In genomic region chr17:57030931-57031660, GRCm38 (mm10) we compare ENCODE assay signal across 8 mouse cellular contexts. TPM values are rescaled to one million over a fixed set of nuclear protein-coding genes. Genes with fewer than 3 reads are reported as not detected.
DNase-seq lines count a peak whose midpoint lies in the region; ATAC-seq and TF ChIP-seq lines count a peak whose summit lies in the region.

TSS of gene Khsrp (minus strand) at chr17:57031522.

- ATAC-seq in liver, embryonic 12.5 days = no peak
- peak; percentile 2; the same call in 1 of the 2 replicates for ATAC-seq in neural tube, embryonic 11.5 days (ENCODE audit: insufficient read depth, low FRiP score, low TSS enrichment)

- no peak for TF ChIP-seq CTCF in kidney, adult 2 months (conservative IDR thresholded peaks at IDR 0.05; ENCODE audit: insufficient read depth, insufficient read length, low read depth, low read length)

- peak within 1 kb of the TSS; percentile 92 for H3K4me3 ChIP-seq in kidney, adult 2 months (ENCODE audit: insufficient read depth, low read depth, low read length)
- peak within 1 kb of the TSS; percentile 99 for H3K4me3 ChIP-seq in liver, embryonic 12.5 days
- H3K4me3 ChIP-seq in neural tube, embryonic 11.5 days (ENCODE audit: low read depth, low read length) = peak within 1 kb of the TSS; percentile 96

- H3K4me2 ChIP-seq in liver, embryonic 12.5 days = peak within 1 kb of the TSS; percentile 86
- peak within 1 kb of the TSS; percentile 86 for H3K4me2 ChIP-seq in neural tube, embryonic 11.5 days (ENCODE audit: low read depth)

- peak within 1 kb of the TSS; percentile 86 for H3K27ac ChIP-seq in kidney, adult 2 months (ENCODE audit: insufficient read depth, low read depth, low read length)
- H3K27ac ChIP-seq in liver, embryonic 12.5 days = peak within 1 kb of the TSS; percentile 96
- H3K27ac ChIP-seq in neural tube, embryonic 11.5 days (ENCODE audit: low read depth, low read length) = peak within 1 kb of the TSS; percentile 91

- no peak for TF ChIP-seq POLR2A in kidney, adult 2 months (IDR thresholded peaks at IDR 0.05; ENCODE audit: low read depth, low read length)

- 1% methylated on average over 94 of the region's 99 CpGs for WGBS in kidney, adult 2 months
- WGBS in liver, embryonic 12.5 days (ENCODE audit: insufficient replicate concordance) = under 1% methylated on average over 81 of the region's 99 CpGs
- WGBS in neural tube, embryonic 11.5 days = under 1% methylated on average over 65 of the region's 99 CpGs

- peak; percentile 31 for DNase-seq in urinary bladder, postnatal 25 days (ENCODE audit: low spot score)
- DNase-seq in urinary bladder, postnatal 10 days (ENCODE audit: low spot score) = no peak
- DNase-seq in embryo, embryonic 9.5 days (ENCODE audit: extremely low spot score) = peak; percentile 65
- DNase-seq in heart, adult 18-20 months = peak in 1 of 2 experiments; percentile 17
- DNase-seq in kidney, adult 2 months = peak; percentile 21
- peak; percentile 55 for DNase-seq in neural tube, embryonic 11.5 days (ENCODE audit: low spot score)
- peak; percentile 86 for DNase-seq in thymus, postnatal 4 days

- peaks cover 10% of the 10 kb centered on the region; the same call in 1 of the 2 replicates for H3K4me1 ChIP-seq in kidney, adult 2 months (ENCODE audit: control insufficient read depth, insufficient read depth, low read length)
- H3K4me1 ChIP-seq in liver, embryonic 12.5 days = peaks cover 50% of the 10 kb centered on the region
- peaks cover 11% of the 10 kb centered on the region for H3K4me1 ChIP-seq in neural tube, embryonic 11.5 days (ENCODE audit: control insufficient read depth, insufficient read depth, low read length)

- no peaks in the 10 kb centered on the region for H3K27me3 ChIP-seq in kidney, adult 2 months (replicated peaks; ENCODE audit: control insufficient read depth, insufficient read depth, low read length)
- peaks cover 11% of the 10 kb centered on the region; the same call in 1 of the 2 replicates for H3K27me3 ChIP-seq in liver, embryonic 12.5 days (replicated peaks)
- H3K27me3 ChIP-seq in neural tube, embryonic 11.5 days (ENCODE audit: control insufficient read depth, insufficient read depth, low read length) = no peaks in the 10 kb centered on the region

- H3K9ac ChIP-seq in liver, embryonic 12.5 days = peak within 1 kb of the TSS; percentile 100
- H3K9ac ChIP-seq in neural tube, embryonic 11.5 days (ENCODE audit: low read length) = peak within 1 kb of the TSS; percentile 99

- no peaks in the 10 kb centered on the region for H3K9me3 ChIP-seq in liver, embryonic 12.5 days (replicated peaks)
- no peaks in the 10 kb centered on the region for H3K9me3 ChIP-seq in neural tube, embryonic 11.5 days (ENCODE audit: control insufficient read depth, low read length)

- no peaks in the 10 kb centered on the region for H3K36me3 ChIP-seq in kidney, adult 2 months (ENCODE audit: control insufficient read depth, insufficient read depth, low read length)
- H3K36me3 ChIP-seq in liver, embryonic 12.5 days = peaks cover 34% of the 10 kb centered on the region
- H3K36me3 ChIP-seq in neural tube, embryonic 11.5 days (ENCODE audit: control insufficient read depth, insufficient read depth, low read length) = peaks cover 14% of the 10 kb centered on the region

RNA-seq across cellular contexts. Expression of gene Khsrp, which starts in this region (rescaled TPM):
- 10 to 100 TPM; 38.3 to 42.5 TPM for total RNA-seq in heart, adult 18-20 months (2021)
- polyA plus RNA-seq in kidney, adult 2 months (2012; rRNA removed) = 49.7 and 51.1 TPM in 2 replicates
- polyA plus RNA-seq in liver, embryonic 12.5 days (2016; fragmentation: Nextera tagmentation; extraction: Ambion mirVana) = 54.9 and 57.1 TPM in 2 replicates
- polyA plus RNA-seq in neural tube, embryonic 11.5 days (2014; fragmentation: Nextera tagmentation; extraction: Ambion mirVana) = 45.4 and 46.2 TPM in 2 replicates
